Mouse (Mus musculus): ENCODE measurements around the gene Smad3.

Smad3 gene

DNA sequence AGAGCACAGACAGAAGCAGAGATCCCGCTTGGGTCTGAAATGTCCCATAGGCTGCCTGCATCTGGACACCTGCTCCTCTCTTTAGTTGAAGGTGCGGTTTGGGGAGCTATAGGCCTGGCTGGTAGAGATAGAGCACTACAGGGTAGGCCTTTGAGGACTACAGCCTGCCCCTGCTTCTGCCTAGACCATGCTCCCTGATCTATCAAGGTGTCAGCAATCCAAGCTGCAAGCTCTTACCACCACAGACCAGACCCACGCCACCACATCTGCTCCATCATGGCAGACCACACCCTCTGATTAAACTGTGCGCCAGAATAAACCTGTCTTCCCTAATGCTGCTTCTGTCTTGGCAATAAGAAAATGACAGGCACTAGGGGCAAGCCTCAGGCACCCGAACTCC lies 13.2 kb downstream of the Smad3 start:
- DNase-seq = no peak

DNA sequence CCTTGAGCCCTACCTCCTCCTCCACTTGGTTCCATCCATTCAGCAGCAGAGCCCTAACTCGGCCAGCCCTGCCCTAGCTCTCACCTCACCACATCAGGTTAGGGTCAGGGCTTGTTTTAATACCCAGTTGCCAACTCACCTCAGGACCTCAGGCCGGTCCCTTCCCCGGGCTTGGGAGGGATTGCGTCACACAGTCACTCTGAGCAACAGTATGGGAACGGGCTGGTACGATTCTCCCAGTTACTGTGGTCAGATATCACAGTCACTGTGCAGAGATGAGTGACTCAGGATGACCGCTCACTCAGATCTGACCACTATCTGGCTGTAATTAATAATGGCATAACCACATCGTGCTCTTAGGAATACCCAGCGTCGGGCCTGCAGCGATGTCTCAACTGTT lies 14.0 kb downstream of the Smad3 start:
- no peak for DNase-seq

- DNase-seq = no peak
Measured at GRCm38 (mm10) chr9:63742887-63743660, 14.7 kb downstream of the Smad3 start.

DNA sequence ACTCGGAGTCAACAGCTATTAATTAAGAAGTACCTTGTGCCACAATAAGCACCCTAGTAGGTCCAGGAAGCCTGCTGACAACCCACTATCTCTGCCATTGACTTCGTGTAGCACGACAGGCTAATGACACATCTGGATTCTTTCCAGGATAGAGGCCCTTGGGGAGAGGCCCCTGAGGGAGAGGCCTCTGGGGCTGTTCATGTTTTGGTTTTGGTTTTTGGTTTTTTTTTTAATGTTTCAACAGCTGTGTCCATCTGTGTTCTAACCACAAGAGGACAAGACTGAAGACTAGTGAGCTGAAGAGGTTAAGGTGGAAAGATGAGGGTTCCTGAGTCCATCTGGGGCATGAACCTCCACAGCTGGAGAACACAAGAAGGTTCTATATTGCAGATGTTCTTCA lies 15.5 kb downstream of the Smad3 start:
- DNase-seq = no peak

DNA sequence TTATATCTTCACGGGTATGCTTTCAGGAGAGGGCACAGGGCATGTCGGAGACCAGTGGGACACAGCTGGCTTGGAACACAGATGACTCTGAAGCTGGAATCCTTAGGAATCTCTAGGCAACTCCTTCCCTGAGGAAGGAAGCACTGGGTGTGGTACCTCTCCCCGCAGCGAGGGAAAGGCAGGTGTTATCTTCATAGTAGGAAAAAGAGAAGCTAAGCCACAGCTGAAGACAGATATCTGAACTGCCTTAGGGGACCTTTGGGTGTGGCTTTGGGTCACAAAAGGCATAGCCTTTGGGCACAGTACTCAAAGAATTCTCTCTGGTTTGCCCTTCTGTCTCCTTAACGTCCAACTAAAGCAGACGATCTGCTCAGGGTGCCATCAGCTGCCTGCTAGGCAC lies 16.0 kb downstream of the Smad3 start:
- DNase-seq = no peak

DNA sequence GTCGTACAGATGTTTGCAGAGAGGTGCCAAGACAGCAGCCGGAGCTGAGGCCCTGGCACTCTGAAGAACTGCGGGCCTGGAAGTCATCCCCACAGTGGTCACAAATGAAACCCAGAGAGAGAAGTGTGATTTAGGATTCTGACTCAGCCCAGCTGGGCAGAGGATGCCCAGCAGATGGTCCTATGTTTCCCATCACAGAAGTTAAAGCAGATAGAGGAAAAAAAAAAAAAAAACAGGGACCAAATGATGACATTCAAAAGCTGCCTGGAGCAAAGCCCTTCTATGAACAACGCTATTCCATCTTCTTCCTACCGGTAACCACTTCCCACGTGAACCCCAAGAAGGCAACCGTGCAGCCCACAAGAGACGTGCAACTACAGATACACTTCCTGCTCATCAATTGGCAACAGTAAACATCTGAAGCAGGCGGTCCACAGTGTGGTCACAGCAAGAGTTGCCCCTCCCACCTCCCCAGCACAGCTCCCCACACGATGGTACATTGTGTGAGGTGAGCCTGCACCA lies 17.4 kb downstream of the Smad3 start:
- DNase-seq = no peak

- no peak for DNase-seq
Measured at GRCm38 (mm10) chr9:63738830-63739229, 19.0 kb downstream of the Smad3 start.

GRCm38 (mm10) chr9:63738086-63738701 lies 19.6 kb downstream of the Smad3 start:
- DNase-seq = no peak

DNA sequence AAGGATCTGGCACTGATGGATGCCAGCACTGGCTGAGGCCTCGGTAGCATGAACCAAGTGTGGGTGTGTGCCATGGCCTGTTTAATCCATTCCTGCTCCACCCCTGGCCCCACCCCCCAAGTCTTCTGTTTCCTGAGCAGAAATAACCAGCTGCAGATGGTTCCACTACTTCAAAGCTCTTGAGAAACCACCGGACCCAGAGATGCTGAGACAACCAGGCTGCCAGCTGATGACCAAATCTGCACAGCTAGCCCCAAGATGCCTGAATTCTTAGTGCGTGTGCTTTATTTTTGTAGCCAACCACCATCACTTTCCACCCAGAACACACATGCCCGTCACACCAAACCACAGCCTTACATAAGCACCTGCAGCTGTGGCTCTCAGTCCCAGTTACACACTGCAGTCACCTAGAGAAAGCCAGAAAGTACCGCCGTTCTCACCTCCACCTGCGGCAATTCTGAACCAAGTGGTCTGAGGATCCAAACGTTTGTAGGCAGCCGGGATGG lies 20.3 kb downstream of the Smad3 start:
- no peak for DNase-seq

GRCm38 (mm10) chr9:63734261-63734660 lies 23.5 kb downstream of the Smad3 start:
- DNase-seq = no peak

- DNase-seq = no peak
Measured at GRCm38 (mm10) chr9:63732700-63733099, 25.1 kb downstream of the Smad3 start.

DNA sequence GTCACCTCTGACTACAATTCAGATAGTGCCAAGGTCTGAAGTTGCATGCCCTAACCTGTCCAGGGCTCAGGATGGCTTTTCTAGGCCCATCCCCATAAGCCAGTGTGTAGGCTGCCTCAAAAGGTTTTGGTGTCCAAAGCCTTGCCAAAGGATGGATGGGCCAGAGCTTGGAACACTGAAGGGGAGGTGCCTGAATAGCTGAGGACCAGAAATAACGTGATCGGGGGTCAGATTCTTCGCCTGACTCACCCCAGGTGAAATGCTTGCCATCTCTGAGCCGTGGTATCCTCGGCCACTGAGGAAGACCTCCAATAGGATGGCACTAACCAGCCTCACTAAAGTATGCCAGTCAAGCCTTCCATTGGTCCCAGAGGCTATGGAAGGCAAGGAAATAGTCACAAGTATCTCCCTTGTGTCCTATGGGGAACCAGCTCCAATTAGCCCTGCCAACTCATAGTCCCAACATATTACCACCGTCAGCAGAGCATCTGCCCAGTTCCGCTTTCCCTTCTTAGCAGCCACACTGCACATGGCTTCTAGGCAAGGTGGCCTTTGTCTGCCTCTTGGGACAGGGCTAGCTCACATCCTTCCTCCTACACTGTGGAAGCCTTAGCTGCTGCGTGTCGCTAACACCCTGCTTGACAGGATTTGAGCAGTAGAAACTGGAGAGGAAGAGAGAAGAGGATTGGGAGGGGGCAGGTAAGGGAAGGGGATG lies 26.5 kb downstream of the Smad3 start:
- no peak for DNase-seq

DNA sequence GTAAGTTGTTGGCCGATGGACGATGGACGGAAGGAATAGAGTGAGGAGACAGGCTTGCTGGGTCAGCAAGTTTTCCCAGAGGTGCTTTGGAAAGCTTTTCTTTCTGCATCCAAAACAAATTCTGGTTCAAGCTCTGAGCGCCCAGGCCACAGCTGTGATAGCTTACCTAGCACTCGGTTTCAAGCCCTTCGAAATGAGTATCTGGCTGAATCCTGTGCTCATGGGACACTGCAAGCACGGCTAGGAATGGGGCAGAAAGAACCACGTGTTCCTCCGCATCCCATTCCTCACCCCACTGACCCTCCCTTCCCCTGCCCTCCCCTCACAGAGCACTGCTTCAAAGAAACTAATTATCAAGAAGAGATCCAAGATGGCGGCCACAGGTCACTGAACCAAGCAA lies 28.8 kb downstream of the Smad3 start:
- no peak for DNase-seq

- DNase-seq = no peak
Measured at GRCm38 (mm10) chr9:63727070-63727469, 30.7 kb downstream of the Smad3 start.

- DNase-seq = no peak
Measured at GRCm38 (mm10) chr9:63726088-63727010, 31.4 kb downstream of the Smad3 start.

- no peak for DNase-seq
Measured at GRCm38 (mm10) chr9:63724750-63725149, 33.0 kb downstream of the Smad3 start.

DNA sequence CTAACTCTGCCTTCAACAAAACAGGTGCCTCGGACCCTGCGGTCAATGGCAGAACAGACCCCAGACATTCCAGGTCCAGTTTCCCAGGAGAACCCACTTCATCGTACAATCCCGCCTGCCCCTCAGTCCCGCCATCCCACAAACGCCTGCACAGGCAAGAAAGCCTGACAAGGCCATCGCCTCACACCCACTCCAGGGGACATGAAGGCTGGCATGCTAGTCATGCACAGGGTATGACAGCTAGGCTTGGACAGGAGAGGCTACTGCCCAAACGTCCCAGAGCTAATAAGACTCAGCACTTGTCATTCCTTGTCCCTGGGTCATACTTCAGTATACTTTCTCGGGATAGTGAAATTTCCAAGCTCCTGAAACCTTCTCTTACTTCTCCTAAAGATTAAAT lies 34.9 kb downstream of the Smad3 start:
- no peak for DNase-seq

- no peak for DNase-seq
Measured at GRCm38 (mm10) chr9:63722350-63722749, 35.4 kb downstream of the Smad3 start.

DNA sequence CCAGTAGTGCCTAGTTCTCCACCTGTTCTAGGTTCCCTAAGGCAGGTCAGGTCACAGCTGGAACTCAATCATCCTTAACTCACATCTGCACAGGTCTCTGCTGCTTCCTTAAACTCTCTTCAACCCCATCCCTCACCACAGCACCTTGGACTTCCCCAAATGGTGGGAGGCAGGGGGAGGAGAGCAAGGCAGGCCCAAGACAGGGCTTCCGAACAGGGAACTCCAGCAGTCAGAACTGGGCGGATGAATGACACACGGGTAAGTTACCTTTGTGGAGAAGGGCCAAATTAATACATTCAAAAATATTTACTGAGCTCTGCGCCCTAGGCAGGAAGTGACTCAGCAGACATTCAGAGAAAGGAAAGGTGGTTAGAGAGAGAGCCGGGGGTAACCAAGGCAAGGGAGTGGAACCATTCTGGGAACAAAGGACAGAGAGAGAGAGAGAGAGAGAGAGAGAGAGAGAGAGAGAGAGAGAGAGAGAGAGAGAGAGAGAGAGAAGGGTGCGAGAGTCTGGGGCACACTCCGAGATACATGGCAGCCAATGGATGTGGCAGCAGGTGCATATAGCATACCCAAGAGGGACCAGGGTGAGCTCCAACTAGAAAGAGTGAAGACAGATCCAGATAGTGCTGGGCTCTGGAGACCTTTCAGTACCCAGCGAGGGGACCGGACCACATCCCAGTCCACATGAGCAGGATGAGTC lies 36.1 kb downstream of the Smad3 start:
- no peak for DNase-seq

- no peak for DNase-seq
Measured at GRCm38 (mm10) chr9:63720715-63721114, 37.1 kb downstream of the Smad3 start.

GRCm38 (mm10) chr9:63719770-63720440 lies 37.9 kb downstream of the Smad3 start:
- peak; percentile 40 to 46 for DNase-seq

All from cerebellum, postnatal 36 days (tissue).